Mouse (Mus musculus) embryonic facial prominence, embryonic 15.5 days (tissue): ENCODE results near the gene Nhej1. TPM values are rescaled to one million over a fixed set of nuclear protein-coding genes. Genes with fewer than 3 reads are reported as not detected.
A peak's percentile ranks its signal among the peaks of the same experiment; 100 is the strongest.

Source experiments
- ATAC-seq: fragments of 200-750 bp; cut with Nextera tagmentation; 2 replicates; pipeline ENCODE4 v1.8.0; 2017; ENCODE audit warnings: low read depth, moderate TSS enrichment; ENCODE audit not compliant: insufficient number of reproducible peaks, low FRiP score, low TSS enrichment
- H3K27ac ChIP-seq: fragments of 300-500 bp; sonication (generic); replicated peaks from 2 replicates; pipeline ENCODE4 v1.5.1; 2015; ENCODE audit warnings: mild to moderate bottlenecking, inconsistent platforms
- H3K27me3 ChIP-seq: fragments of 300-500 bp; sonication (generic); 2 replicates; pipeline ENCODE4 v1.6.1; 2015; ENCODE audit warnings: inconsistent platforms
- H3K36me3 ChIP-seq: fragments of 300-500 bp; sonication (generic); 2 replicates; pipeline ENCODE4 v1.6.1; 2015; ENCODE audit warnings: mild to moderate bottlenecking, inconsistent platforms
- H3K4me1 ChIP-seq: fragments of 300-500 bp; sonication (generic); 2 replicates; pipeline ENCODE4 v1.6.1; 2015; ENCODE audit warnings: inconsistent platforms
- H3K4me2 ChIP-seq: fragments of 300-500 bp; sonication (generic); replicated peaks from 2 replicates; pipeline ENCODE4 v1.6.1; 2015; ENCODE audit warnings: mild to moderate bottlenecking, inconsistent platforms
- H3K4me3 ChIP-seq: fragments of 300-500 bp; sonication (generic); replicated peaks from 2 replicates; pipeline ENCODE4 v1.5.1; 2015; ENCODE audit warnings: mild to moderate bottlenecking, inconsistent platforms
- H3K9ac ChIP-seq: fragments of 300-500 bp; sonication (generic); 2 replicates; pipeline ENCODE4 v1.6.1; 2015; ENCODE audit warnings: inconsistent platforms
- H3K9me3 ChIP-seq: fragments of 300-500 bp; sonication (generic); replicated peaks from 2 replicates; pipeline ENCODE4 v1.6.1; 2016; ENCODE audit warnings: inconsistent platforms
- WGBS: fragments of 180-500 bp; shearing (Covaris S2); methylation state at CpG from one replicate; pipeline ENCODE4 v1.1.7; 2015; 5-methylcytosine and 5-hydroxymethylcytosine counted together
- polyA plus RNA-seq: library from polyadenylated mRNA; unstranded; fragments of >200 nt; fragmentation: Nextera tagmentation; extraction: Ambion mirVana; gene quantifications from 2 replicates; pipeline ENCODE4 v1.2.1, GENCODE M21; 2015

Gene Nhej1
- polyA plus RNA-seq, 1 experiment from 2014 or later = 9.9 TPM

- no peaks in the 10 kb centered on the region for H3K9me3 ChIP-seq
- H3K36me3 ChIP-seq = peaks cover 58% of the 10 kb centered on the region
- H3K4me3 ChIP-seq = peak within 1 kb of the TSS; percentile 90
- H3K4me2 ChIP-seq = peak within 1 kb of the TSS; percentile 90
- peak; percentile 89 for ATAC-seq
- WGBS = 0% methylated on average over 90 of the region's 91 CpGs
- H3K27ac ChIP-seq = peak within 1 kb of the TSS; percentile 97
- H3K27me3 ChIP-seq = no peaks in the 10 kb centered on the region
- H3K4me1 ChIP-seq = peaks cover 33% of the 10 kb centered on the region
- H3K9ac ChIP-seq = peak within 1 kb of the TSS; percentile 93
Measured at GRCm38 (mm10) chr1:75142301-75143261, 17.6 kb upstream of the Nhej1 start, which contains the start of the genes Cnppd1 and Retreg2. Cnppd1 (minus strand) TSS chr1:75142711. Retreg2 (plus strand) TSS chr1:75142778.

GRCm38 (mm10) chr1:75141486-75142190 lies 16.6 kb upstream of the Nhej1 start:
- peak overlapping the region; percentile 93 for H3K9ac ChIP-seq
- peaks cover 33% of the 10 kb centered on the region for H3K4me1 ChIP-seq
- H3K4me2 ChIP-seq = peak overlapping the region; percentile 90
- WGBS = under 1% methylated on average over 53 of the region's 53 CpGs
- no peaks in the 10 kb centered on the region for H3K27me3 ChIP-seq
- peak overlapping the region; percentile 90 for H3K4me3 ChIP-seq
- H3K27ac ChIP-seq = peak overlapping the region; percentile 97
- ATAC-seq = 0 out of 2 replicates have a peak, but pooled peaks have one; percentile 13
- H3K36me3 ChIP-seq = peaks cover 58% of the 10 kb centered on the region
- H3K9me3 ChIP-seq = no peaks in the 10 kb centered on the region

- H3K27ac ChIP-seq = peak overlapping the region; percentile 97
- WGBS = 50% methylated on average over 4 of the region's 4 CpGs
Measured at GRCm38 (mm10) chr1:75140601-75141190, 15.7 kb upstream of the Nhej1 start.

GRCm38 (mm10) chr1:75138448-75138847 lies 13.4 kb upstream of the Nhej1 start:
- no peak overlapping the region for H3K4me3 ChIP-seq
- H3K9ac ChIP-seq = no peak overlapping the region
- H3K27me3 ChIP-seq = no peaks in the 10 kb centered on the region
- H3K4me1 ChIP-seq = peaks cover 24% of the 10 kb centered on the region
- no peak overlapping the region for H3K27ac ChIP-seq
- WGBS = 94% methylated on average over 2 of the region's 2 CpGs
- peaks cover 52% of the 10 kb centered on the region for H3K36me3 ChIP-seq
- H3K4me2 ChIP-seq = no peak overlapping the region
- no peak for ATAC-seq
- no peaks in the 10 kb centered on the region for H3K9me3 ChIP-seq

More at GRCm38 (mm10) chr1:75140601-75141190, 15.7 kb upstream of the Nhej1 start:
- H3K27me3 ChIP-seq = no peaks in the 10 kb centered on the region
- H3K36me3 ChIP-seq = peaks cover 57% of the 10 kb centered on the region
- no peaks in the 10 kb centered on the region for H3K9me3 ChIP-seq
- H3K4me1 ChIP-seq = peaks cover 33% of the 10 kb centered on the region
- peak overlapping the region; percentile 90 for H3K4me3 ChIP-seq
- H3K9ac ChIP-seq = peak overlapping the region; percentile 93
- ATAC-seq = no peak
- H3K4me2 ChIP-seq = peak overlapping the region; percentile 90

GRCm38 (mm10) chr1:75136730-75137129 lies 11.7 kb upstream of the Nhej1 start:
- Histone ChIP-seq H3K9ac (no peak overlapping the region), H3K27me3 (no peaks in the 10 kb centered on the region), H3K9me3 (no peaks in the 10 kb centered on the region), H3K4me1 (peaks cover 23% of the 10 kb centered on the region), H3K4me2 (no peak overlapping the region), H3K4me3 (no peak overlapping the region), H3K27ac (no peak overlapping the region), H3K36me3 (peaks cover 52% of the 10 kb centered on the region)
- no peak for ATAC-seq
- WGBS = 72% methylated on average over 3 of the region's 3 CpGs

GRCm38 (mm10) chr1:75136293-75136692 lies 11.3 kb upstream of the Nhej1 start:
- H3K4me2 ChIP-seq = no peak overlapping the region
- H3K4me3 ChIP-seq = no peak overlapping the region
- 87% methylated on average over 6 of the region's 6 CpGs for WGBS
- ATAC-seq = no peak
- no peaks in the 10 kb centered on the region for H3K9me3 ChIP-seq
- H3K36me3 ChIP-seq = peaks cover 52% of the 10 kb centered on the region
- H3K9ac ChIP-seq = no peak overlapping the region
- peaks cover 23% of the 10 kb centered on the region for H3K4me1 ChIP-seq
- no peak overlapping the region for H3K27ac ChIP-seq
- H3K27me3 ChIP-seq = no peaks in the 10 kb centered on the region

- Histone ChIP-seq H3K27ac (no peak within 1 kb of the TSS), H3K4me1 (0 out of 2 replicates have a peak, but pooled peaks cover 4% of the 10 kb centered on the region), H3K9ac (no peak within 1 kb of the TSS), H3K36me3 (peaks cover 40% of the 10 kb centered on the region), H3K4me3 (no peak within 1 kb of the TSS), H3K9me3 (no peaks in the 10 kb centered on the region), H3K27me3 (no peaks in the 10 kb centered on the region), H3K4me2 (no peak within 1 kb of the TSS)
- ATAC-seq = no peak
- WGBS = 54% methylated on average over 12 of the region's 12 CpGs
Measured at GRCm38 (mm10) chr1:75133421-75134207, 8.6 kb upstream of the Nhej1 start, which contains the start of gene Slc23a3. Slc23a3 (minus strand) TSS chr1:75133890.

- WGBS = 77% methylated on average over 3 of the region's 3 CpGs
- H3K9ac ChIP-seq = no peak overlapping the region
- no peak overlapping the region for H3K4me2 ChIP-seq
- no peak overlapping the region for H3K4me3 ChIP-seq
- no peaks in the 10 kb centered on the region for H3K9me3 ChIP-seq
- peaks cover 14% of the 10 kb centered on the region; the same call in 1 of the 2 replicates for H3K4me1 ChIP-seq
- no peak overlapping the region for H3K27ac ChIP-seq
- H3K36me3 ChIP-seq = no peaks in the 10 kb centered on the region
- H3K27me3 ChIP-seq = no peaks in the 10 kb centered on the region
- ATAC-seq = no peak
Measured at GRCm38 (mm10) chr1:75128641-75129040, 3.6 kb upstream of the Nhej1 start.

GRCm38 (mm10) chr1:75125418-75125817 lies 418 bp upstream of the Nhej1 start:
- Histone ChIP-seq H3K27me3 (no peaks in the 10 kb centered on the region), H3K36me3 (no peaks in the 10 kb centered on the region), H3K9ac (peak overlapping the region; percentile 52; the same call in 1 of the 2 replicates), H3K4me2 (peak overlapping the region; percentile 63), H3K4me3 (peak overlapping the region; percentile 66), H3K27ac (peak overlapping the region; percentile 99), H3K9me3 (no peaks in the 10 kb centered on the region), H3K4me1 (peaks cover 10% of the 10 kb centered on the region; the same call in 1 of the 2 replicates)
- WGBS = 37% methylated on average over 5 of the region's 5 CpGs
- no peak for ATAC-seq

GRCm38 (mm10) chr1:75122211-75122610 lies 2.8 kb downstream of the Nhej1 start:
- no peak for ATAC-seq
- H3K9ac ChIP-seq = no peak overlapping the region
- H3K4me2 ChIP-seq = no peak overlapping the region
- H3K4me3 ChIP-seq = no peak overlapping the region
- H3K27me3 ChIP-seq = no peaks in the 10 kb centered on the region
- 78% methylated on average over 3 of the region's 3 CpGs for WGBS
- H3K36me3 ChIP-seq = no peaks in the 10 kb centered on the region
- peaks cover 10% of the 10 kb centered on the region; the same call in 1 of the 2 replicates for H3K4me1 ChIP-seq
- H3K9me3 ChIP-seq = no peaks in the 10 kb centered on the region
- no peak overlapping the region for H3K27ac ChIP-seq
